Mouse (Mus musculus) layer of hippocampus, adult 8-10 months (tissue): Measurements from ENCODE around the gene Tedc1. TPM values are rescaled to one million over a fixed set of nuclear protein-coding genes. Genes with fewer than 3 reads are reported as not detected.

Experiments used
- DNase-seq, 2 experiments: peaks; one replicate each; pipeline ENCODE4 v3.0.0; 2022; ENCODE audit warnings: low spot score in 2 of 2
- total RNA-seq, 4 experiments: library from RNA; stranded (reverse); gene quantifications; 2 replicates each; pipeline ENCODE4 v1.2.4; 2022

Tedc1 gene
- total RNA-seq, 4 experiments from 2014 or later: 1.2 to 2.2 (median 1.4) TPM

- DNase-seq: no peak
Observed at GRCm38 (mm10) chr12:113152272-113152661, 4.0 kb upstream of the Tedc1 start.

- no peak for DNase-seq
Observed at GRCm38 (mm10) chr12:113152991-113153525, 3.2 kb upstream of the Tedc1 start.

- DNase-seq: no peak
Observed at GRCm38 (mm10) chr12:113153971-113154370, 2.2 kb upstream of the Tedc1 start.

GRCm38 (mm10) chr12:113154747-113155075 lies 1.5 kb upstream of the Tedc1 start:
- no peak for DNase-seq

- peak in 1 of 2 experiments; percentile 26 for DNase-seq
Observed at GRCm38 (mm10) chr12:113155076-113155771, 997 bp upstream of the Tedc1 start.

GRCm38 (mm10) chr12:113156540-113156929 lies 314 bp downstream of the Tedc1 start:
- peak in 1 of 2 experiments; percentile 26 for DNase-seq

- peak; percentile 11 to 43 for DNase-seq
Observed at GRCm38 (mm10) chr12:113157002-113157401, 781 bp downstream of the Tedc1 start.

GRCm38 (mm10) chr12:113157521-113157920 lies 1.3 kb downstream of the Tedc1 start:
- DNase-seq: no peak

- DNase-seq: no peak
Observed at GRCm38 (mm10) chr12:113157971-113158370, 1.8 kb downstream of the Tedc1 start.

GRCm38 (mm10) chr12:113163561-113164006 lies 7.4 kb downstream of the Tedc1 start:
- DNase-seq: peak; percentile 59 to 78

GRCm38 (mm10) chr12:113168031-113168536 lies 11.9 kb downstream of the Tedc1 start:
- no peak for DNase-seq

- DNase-seq: no peak
Observed at GRCm38 (mm10) chr12:113176960-113177725, 20.9 kb downstream of the Tedc1 start.

- DNase-seq: no peak
Observed at GRCm38 (mm10) chr12:113181020-113181419, 24.8 kb downstream of the Tedc1 start.

- DNase-seq: no peak
Observed at GRCm38 (mm10) chr12:113184945-113185344, 28.7 kb downstream of the Tedc1 start.

GRCm38 (mm10) chr12:113185442-113186291 lies 29.4 kb downstream of the Tedc1 start, which contains the start of gene Tmem121:
Gene Tmem121 (plus strand): TSS chr12:113185930.
- DNase-seq: no peak

GRCm38 (mm10) chr12:113186326-113187010 lies 30.2 kb downstream of the Tedc1 start:
- no peak for DNase-seq

GRCm38 (mm10) chr12:113187011-113187375 lies 30.8 kb downstream of the Tedc1 start:
- no peak for DNase-seq

- DNase-seq: peak; percentile 80 to 90
Observed at GRCm38 (mm10) chr12:113187584-113188295, 31.5 kb downstream of the Tedc1 start.

- DNase-seq: peak in 1 of 2 experiments; percentile 27
Observed at GRCm38 (mm10) chr12:113188349-113189055, 32.3 kb downstream of the Tedc1 start.
